Mouse (Mus musculus) left cerebral cortex, postnatal 36 days (tissue): ENCODE data around the gene Amph. TPM values are rescaled to one million over a fixed set of nuclear protein-coding genes. Genes with fewer than 3 reads are reported as not detected.

Source experiments
- DNase-seq, 2 experiments: peaks; one replicate each; pipeline ENCODE4 v3.0.0; 2021 to 2022; ENCODE audit warnings: low spot score in 2 of 2, mixed read lengths in 1 of 2
- intact Hi-C: fragments of 180-260 bp; cut with DNase I; formaldehyde crosslinking; loops from one replicate; pipeline ENCODE4 v1.15.1; 2025
- total RNA-seq, 2 experiments: library from RNA; stranded (reverse); gene quantifications; 2 replicates each; pipeline ENCODE4 v1.2.3; 2021

The Amph gene
- total RNA-seq, 2 experiments from 2014 or later, result 198 to 214 TPM

GRCm38 (mm10) chr13:19194803-19195202 is 246.8 kb downstream of the Amph start:
- DNase-seq, result no peak
- intact Hi-C loops, result no loop called here

DNA sequence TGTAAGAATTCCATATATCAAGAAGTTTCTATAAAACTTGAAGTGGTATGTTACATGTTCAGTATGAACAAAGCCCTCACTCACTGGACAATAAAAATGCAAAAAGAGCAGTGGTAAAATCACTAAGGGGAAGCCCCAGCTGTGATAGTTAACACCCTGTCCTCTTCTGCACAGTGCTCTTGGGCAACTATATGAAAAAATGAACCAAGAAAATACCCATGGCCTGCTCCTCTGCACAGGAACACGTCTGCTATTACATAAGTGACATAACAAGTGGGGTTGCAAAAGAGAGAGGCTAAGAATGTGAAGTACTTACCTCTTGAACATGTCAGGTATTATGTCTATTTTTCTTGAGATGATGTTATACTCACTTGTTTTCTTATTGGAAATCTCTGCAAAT is 247.5 kb downstream of the Amph start:
- DNase-seq, result no peak

More for the DNA sequence above, 247.5 kb downstream of the Amph start:
- intact Hi-C loops, result no loop called here

Other genes starting within 250 kb of the Amph start
- gene Vps41, start 230.9 kb upstream of the Amph start, total RNA-seq, result 100 to 1,000 TPM; 146 to 150 TPM